Mouse (Mus musculus) kidney, postnatal 14 days (tissue): Measurements from ENCODE around the gene Trio.
A peak's percentile ranks its signal among the peaks of the same experiment; 100 is the strongest.

Experiments
- DNase-seq: peaks from one replicate; pipeline ENCODE4 v3.0.0; 2022; ENCODE audit warnings: mixed read lengths

The Trio gene

DNA sequence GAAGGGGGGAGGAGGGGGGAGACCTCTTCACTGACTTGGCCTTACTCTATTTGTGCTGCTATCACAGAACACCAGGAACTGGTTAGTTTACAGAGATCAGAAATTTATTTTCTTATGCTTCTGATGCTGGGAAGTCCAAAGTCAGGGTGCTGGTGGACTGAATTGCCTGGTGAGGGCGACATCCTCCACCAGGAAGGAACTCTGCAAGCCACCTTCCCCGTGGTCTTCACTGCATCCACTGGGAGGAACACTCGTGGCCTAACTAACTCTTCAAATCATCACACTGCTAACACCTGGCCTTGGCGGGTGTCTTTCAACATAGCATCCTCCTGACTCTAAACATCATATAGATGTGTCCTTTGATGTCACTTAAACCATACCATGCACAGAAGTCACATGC, 109.4 kb downstream of the Trio start:
- DNase-seq: no peak

DNA sequence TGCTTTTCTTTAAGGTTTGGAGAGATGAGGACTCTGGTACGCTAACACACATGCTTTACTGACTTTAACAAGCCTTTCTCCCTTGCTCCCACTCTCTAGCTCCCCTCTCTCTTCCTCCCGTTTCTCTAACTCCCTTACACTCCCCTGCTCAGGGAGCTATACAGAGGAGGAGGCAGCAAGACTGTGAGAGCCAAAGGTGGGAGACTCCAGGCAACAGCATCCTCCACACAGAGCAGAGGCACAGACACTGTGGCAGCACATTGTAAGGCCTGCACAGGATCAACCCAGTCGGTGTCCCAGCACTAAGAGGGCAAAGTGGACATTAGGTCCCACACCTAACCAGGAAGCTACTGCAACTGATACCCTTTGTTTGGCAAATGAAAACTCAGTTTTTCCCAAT, 112.6 kb downstream of the Trio start:
- DNase-seq: no peak

DNA sequence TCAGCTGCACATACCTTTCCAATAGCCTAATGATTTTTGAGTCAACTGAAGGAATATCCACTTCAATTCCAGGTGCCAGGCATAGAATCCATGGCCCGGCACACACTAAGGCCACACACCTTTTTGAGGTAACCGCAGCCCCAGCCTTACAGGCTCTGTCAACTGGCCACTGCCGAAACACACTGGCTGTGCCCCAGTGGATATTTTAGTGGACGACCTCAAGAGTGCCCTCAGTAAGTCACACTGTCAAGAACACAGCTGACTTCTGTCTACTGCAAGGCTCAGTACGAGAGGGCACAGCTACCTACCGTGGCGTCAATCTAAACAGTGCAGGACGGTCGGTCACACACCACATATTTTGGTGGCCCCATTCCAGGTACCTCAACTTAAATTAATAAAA, 114.5 kb downstream of the Trio start:
- DNase-seq: no peak

DNA sequence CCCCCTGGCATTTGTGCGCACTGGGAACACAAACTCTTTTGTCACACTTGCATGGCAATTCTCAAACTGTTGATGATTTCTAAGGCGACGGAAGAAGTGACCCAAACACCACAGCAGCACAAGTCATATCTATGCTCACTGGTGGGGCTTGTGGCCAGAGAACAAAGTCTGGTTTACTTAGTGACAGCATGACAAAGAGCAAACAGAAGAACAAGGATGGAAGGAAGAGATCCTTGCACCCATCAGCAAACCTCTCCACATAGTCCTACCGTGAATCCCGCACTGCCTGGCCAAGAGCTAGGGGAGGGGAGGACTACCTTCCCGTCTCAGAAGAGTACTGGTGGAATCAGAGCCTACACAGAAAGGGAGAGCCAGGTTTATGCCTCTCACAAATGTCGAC, 115.5 kb downstream of the Trio start:
- no peak for DNase-seq

DNA sequence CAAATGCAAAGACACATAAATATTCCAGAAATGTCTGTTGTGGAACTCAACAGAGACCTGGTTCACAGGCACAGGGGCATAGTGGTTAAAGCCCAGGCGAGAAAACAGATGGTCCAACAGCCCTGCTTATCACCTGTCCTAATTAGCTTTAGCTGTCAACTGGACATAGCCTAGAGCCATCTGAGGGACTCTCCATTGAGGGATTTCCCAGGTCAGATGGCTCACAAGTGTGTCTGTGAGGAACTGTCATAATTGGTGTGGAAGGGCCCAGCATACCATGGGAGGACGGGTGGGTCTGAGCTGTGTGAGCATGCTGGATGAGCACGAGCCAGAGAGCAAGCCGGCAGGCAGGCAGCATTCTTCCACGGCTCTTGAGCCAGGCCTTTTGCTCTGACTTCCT, 118.0 kb downstream of the Trio start:
- DNase-seq: no peak

DNA sequence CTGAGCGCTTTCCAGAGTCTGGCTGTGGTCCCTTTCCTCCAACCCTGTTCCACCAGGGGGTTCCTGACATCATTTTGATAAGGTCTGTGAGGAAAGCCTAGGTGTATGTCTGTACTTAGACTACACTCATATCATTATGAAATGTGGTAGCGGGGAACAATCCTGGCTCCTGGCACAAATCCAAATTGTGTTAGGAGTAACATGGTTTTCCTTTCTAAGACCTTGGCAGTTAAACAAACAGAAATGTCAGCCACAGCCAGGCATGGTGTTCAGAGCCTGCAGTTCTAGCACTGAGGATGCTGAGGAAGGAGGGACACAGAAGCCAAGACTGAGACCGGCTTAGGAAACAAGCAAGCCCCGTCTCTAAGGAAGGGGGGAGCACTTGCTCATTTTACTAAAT, 119.2 kb downstream of the Trio start:
- no peak for DNase-seq

DNA sequence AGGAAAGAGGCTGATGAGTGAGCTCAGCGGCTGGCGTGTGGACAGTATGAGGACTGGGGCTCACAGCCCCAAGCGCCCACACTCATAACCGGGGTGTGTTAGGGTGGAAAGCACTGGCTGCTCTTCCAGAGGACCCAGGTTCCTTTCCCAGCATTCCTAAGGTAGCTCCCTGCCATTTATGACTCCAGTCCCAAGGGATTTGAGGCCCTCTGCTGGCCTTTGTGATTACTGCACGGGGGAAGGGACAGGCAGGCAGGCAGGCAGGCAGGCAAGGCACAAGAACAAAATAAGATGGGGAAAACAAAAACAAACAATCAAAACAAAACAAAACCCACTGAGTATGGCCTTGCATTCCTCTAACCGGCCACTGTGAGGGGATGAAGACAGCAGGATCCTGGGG, 120.3 kb downstream of the Trio start:
- DNase-seq: peak; percentile 49

DNA sequence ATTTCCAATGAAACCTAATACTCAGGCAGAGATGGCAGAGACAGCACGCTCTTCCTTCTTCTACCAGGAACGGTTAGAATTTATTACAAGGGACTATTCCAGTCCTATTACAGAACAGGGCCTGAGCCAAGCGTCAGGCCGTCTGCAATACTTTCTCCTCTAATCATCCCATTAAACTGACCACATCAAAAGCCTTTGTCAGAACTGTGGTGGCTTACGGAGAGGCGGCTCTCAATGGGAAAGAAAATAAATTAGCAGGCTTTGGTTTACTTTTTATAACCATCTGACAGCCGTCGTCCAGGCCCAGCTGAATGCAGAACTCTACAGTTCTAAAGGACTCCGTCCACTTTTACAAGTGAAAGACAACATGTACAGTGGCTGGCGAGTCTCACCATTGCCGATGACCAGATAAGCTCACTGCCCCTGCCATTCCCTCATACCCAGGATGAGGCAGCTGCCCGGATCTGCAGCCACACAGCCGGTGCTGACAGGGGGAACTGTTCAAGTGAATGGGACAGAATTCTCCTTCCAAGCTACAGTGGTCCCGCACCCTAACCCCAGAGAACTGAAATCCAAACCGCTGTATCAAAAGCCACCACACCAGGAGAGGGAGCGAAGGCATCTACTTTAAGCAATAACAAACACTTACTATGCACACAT, 121.2 kb downstream of the Trio start:
- no peak for DNase-seq

DNA sequence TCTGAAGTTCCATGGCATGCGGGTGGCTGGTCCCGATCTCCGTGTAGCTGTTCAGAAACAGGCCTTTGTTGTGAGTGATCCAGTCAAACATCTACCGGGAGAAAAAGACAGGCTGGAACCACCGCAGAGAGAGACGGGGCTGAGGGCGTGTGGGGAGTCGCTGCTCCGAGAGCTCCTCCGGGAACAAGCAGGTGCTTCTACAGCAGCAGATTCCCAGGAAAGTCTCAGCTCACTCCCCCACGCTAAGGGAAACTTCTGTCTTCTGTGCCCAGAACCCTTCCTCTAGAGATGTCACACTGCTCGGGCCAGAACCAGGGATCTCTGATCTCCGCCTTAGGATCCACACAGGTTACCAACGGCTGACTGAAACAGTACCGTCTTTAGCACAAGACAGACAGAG, 124.4 kb downstream of the Trio start:
- no peak for DNase-seq

DNA sequence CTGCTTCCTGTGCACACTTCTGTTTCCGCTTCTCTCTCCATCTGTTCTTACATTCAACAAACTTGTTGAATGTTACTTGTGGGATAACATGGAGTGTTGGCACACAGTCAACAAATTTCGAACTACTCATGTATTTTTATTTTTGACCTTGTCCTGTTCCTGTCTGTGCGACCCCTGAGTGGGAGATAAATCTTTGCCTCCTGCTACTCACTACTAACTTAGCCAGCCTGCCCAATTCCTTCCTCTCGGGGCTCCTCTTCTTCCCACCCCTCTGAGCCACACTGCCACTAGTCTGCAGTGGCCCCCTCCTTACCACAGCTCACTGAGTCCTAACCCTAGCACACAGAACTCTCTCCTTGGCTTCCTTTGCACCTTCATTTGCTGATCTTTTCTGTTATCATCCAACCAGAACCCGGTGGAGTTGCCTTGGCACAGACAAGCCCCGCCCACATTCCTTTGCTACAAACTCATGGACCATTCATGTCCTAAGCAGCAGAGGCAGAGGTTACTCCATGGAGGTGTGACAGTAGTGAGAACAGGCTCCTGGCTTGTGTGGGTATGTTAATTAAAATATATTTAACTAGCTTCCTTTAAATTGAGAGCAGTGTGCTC, 126.7 kb downstream of the Trio start:
- peak; percentile 44 for DNase-seq

DNA sequence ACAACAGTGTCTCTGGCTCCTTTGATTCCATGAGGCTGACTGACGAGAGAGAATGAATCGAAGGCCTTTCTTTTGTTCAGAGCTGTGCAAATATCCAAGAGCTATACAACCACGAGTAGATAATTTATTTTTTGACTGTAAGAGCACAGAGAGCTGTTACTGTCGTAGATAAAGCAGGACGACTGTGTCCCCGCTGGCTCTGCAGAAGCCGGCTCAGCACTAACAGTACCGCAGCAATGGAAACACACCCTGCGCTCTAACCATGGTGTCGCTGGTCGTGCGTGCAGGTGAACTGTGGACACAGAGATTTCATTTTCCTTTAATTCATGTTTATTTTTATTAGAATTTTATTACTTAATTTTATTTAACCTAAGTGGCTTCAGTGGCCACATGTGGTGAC, 131.5 kb downstream of the Trio start:
- DNase-seq: no peak

DNA sequence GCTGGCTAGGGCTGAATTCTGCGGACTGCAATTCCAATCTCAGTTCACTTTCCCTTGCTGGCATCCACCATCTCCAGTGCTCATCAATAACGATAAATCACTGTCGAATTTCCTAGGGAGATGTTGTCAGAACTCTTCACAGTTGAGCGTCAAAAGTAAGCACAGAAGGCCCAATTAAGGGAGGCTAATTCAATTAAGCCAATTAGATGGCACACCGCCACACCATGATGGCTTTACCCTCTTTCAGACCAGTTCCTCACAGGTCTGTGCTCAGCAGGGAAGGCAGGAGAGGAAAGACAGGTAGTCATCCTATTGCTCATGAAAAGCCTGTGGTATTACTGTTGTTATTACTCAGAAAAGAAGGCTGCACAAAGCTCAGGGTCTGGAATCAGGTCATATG, 133.6 kb downstream of the Trio start:
- no peak for DNase-seq

DNA sequence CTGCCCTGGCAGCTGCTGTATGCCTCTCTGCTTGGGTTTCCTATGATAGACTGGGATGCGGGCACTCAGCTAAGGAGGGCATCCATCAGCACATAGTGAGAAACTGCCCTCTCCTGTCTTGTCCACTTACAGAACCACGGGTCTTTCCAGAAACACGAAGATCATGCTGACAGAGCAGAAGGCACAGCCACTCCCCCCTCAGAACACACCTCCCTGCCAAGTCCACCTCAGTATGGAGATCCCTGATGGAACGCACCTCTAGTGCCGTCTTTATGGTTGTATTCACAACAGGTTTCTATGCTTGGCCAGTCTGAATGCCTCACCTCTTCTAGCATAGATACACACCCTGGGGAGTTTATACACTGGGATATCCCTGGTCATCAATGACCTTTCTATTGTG, 135.0 kb downstream of the Trio start:
- DNase-seq: no peak

DNA sequence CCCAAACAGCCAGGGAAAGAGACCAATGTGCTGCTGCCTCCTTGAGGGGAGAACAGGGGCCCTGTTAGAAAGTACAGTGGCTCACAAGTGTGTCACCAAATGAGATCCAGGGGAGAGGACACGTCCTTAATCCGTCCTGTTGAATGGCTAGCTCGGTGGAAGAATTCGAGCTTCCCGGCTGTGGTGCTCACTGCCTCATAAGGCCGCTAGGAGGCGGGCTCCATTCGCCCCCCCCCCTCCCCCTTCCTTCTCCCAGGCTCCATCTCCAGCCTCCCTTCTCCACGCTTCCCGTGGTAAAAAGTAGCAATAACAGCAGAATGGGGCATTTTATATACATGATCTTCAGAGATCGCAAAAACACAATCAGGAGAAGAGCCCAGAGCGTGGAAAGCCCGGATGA, 137.5 kb downstream of the Trio start:
- DNase-seq: no peak

DNA sequence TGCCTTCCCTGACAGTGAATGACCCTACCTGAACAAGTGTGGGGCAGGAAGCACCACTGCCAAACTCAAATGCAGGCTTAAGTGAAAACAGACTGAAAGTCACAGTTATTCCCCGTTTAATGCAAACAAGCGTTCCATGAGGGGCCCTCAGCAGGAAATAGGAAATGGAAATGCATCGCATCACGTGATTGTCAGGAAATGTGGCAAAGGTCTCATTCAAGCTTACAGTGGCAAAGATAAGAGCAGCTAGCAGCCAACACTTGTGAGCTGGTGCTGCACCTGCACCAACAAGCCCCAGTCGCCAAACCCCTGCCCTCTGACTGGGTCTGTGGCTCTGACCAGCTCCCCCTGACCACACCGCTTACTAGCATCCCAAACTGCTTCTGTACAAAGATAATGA, 138.7 kb downstream of the Trio start:
- DNase-seq: no peak

DNA sequence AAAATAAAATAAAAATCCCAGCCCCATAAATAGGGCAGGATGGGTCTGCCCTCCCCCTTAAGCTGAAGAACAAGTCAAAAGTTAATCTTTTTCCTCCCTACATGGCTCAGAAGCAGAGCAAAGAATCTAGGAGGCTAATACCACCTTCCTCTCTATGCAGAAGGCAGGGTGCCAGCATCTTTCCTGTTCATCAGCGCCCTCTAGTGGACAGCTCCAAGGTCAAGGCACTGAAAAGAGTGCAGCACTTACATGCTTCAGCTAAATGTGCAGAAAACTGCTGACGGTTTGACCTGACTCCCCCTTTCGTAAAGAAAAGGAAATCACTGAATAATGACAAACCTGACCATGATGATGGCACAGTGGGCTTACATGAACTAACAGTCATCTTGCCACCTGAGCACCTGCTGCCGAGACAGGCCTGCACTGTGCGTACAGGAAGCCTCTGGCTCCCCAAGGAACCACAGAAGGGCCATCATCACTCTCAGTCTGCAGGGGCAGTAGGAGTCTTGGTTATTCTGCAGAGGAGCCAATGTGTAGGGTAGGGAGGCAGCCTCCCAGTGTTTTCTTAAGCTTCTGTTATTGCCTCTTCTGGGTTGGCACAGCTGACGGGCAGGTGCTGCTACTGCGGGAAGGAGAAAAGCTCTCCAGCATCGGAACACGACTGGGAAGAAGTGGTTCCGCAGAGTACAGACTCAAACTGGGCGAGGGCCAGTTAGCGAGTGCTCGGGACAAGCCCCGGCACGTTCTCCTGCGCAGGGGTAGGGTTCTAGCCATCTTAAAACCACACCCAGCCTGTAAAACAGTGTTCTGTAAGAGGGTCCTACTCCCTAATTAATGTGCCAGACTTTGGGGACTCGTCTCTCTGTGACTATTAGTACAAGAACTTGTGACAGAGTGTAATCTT, 141.0 kb downstream of the Trio start:
- peak; percentile 83 for DNase-seq

DNA sequence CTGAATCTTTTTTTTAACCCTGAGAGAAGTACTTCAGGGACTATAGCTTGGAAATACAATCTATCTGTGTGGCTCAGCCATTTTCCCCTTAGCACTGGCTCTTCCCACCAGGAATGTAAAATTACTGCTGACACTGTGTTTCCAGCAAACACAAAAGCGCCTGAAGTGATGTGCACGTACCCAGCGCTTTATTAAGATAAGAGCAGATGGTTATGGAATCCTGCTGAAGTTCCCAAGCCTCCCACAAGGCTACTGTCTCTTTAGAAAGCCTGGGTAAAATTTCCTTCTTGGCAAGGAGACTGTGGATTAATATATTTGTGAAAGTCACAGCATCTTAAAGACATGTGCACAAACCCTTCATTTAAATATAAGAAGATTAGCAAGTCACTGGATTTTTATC, 141.8 kb downstream of the Trio start:
- no peak for DNase-seq

DNA sequence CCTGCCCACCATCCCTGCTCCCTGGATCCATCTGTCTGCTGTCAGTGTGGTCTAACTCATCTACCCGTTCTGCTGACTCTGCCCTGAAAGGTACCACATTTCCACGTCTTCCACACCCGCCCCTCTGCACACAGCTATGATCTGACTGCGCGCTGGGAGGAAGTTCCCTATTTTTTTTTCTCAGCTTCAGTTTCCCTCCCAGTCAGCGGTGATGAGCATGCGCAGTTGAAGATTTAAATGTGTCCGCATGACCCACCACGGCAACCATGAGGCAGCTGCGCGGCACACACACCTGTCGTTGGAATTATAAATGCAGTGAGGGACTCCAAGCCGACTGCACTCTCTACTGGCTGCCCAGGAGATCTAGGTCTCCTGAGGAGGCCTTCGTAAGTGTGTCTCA, 142.8 kb downstream of the Trio start:
- no peak for DNase-seq

DNA sequence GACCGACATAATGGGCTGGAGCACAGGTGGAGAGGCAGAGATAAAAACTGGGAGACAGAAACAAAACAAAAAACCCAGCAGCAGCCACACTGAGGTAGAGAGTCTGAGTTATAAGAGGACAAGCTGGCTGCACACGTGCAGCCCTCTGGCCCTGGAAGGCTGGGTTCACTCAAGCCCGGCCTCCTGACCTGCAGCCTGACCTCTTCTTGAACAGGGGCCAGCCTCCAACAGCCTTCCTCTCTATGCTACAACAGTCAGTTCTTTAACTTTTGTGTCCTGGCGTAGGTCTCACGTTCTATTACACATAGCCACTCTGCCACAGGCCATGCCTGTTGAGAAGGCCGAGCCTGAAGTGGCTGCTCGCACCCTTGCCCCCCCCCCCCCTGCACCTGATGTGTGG, 147.8 kb downstream of the Trio start:
- peak; percentile 22 for DNase-seq

DNA sequence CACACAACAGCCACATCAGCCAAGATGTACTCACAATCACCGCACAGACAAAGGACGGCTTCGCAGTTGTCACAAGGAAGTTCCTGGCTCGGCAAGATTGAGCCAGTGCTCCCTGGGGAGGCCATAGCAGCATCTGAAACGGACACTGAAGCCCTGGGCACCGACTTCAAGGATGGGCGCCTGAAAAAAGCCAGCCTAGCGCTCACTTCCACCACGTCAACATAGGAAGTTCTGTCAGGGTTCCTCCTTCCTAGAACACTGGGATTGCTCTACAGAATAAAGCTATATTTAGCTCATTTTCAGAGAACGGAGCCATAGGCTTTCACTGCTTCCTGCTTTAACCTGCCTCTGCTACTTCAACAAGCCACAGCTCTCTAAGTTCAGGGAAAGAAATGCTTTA, 149.3 kb downstream of the Trio start:
- peak; percentile 46 for DNase-seq

DNA sequence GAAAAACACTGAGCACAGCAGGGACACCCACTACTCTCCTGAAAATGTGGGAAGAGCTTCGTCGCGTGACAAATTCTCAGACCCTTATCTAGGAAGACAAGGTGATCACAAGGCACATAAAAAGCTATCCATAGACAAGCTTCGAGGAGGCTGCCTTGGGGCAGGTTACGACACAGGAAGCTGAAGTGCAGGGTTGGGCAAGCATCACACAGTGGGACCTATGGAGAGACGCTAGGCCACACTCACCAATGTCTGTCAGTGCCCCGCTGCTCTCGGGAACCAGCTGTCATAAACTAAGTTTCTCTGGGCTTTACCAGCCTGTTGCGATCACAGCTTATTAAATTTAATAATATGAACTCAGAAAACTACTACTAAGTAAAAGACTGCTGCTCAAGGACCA, 149.9 kb downstream of the Trio start:
- DNase-seq: no peak

DNA sequence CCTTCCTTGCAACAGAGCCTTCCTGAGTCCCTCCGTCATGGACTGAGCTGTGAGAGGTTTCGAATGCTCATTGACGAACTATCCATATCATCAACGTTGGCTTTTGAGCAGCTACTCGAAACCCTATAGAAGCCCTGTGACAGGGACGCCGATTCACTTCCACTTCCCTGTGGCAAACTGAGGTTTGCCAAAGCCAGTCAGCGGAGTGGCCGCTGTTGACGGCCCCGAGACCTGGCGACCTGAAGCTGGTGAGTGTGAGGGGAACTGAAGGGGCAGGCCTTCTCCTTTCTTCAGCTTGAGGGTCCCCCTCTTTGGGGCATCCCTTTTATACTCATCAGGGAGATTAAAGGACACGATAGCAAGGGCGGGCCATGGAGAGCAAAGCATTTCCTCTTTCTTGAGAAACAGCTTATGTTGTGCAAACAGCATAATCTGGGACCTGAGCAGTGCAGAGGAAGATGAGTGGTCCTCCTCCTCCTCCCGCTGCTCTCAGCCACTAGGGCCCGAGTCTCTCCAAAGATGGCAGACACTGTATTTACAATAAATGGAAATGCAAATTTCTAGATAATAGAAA, 151.8 kb downstream of the Trio start:
- DNase-seq: no peak

DNA sequence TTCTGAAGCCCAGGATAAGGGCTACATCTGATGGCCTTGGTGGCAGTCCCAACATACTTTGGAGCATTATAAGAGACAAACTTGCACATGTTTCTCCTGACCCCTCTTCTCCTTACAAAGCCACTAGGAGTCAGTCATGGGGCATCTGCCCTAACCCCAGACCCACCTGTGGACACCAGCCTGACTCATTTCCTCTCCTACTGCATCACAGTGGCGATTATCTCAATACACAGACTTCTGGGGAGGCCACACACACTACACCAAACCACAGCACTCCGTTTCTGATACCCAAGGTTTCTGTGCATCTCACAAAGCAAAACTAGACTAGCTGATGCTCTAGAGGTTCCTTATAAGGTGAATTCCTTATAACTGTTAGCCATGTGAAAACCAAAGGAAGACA, 153.4 kb downstream of the Trio start:
- DNase-seq: no peak

DNA sequence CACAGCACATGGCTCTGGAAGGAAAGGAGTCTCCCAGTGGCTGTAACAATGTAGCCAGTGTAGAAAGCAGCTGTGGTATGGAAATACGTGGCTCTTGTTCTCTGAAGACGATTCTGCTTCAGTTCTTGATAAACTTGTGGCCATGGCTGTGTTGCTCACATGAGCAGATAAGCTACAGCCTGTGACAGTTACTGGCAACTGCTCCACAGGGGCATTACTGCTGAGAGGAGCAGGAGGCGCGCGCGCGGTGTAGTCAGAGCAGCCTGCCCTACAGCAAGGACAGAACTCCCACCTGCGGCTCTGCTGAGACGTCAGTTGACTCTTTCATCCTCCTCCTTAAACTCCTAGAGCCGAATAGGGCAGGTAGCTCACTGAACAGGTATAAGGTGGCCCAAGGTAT, 153.9 kb downstream of the Trio start:
- no peak for DNase-seq
